Mouse (Mus musculus) frontal cortex, postnatal 14 days (tissue): Measurements from ENCODE around the gene Ppp2r2c.
A peak's percentile ranks its signal among the peaks of the same experiment; 100 is the strongest.
"Not testable (repeated sequence)": the region's sequence is repeated elsewhere in the genome, so short reads cannot be mapped to it uniquely, and the experiment has no call there.

Experiments used
- DNase-seq, 2 experiments: peaks; one replicate each; pipeline ENCODE4 v3.0.0; 2022; ENCODE audit warnings: low spot score in 2 of 2

The Ppp2r2c gene

DNA sequence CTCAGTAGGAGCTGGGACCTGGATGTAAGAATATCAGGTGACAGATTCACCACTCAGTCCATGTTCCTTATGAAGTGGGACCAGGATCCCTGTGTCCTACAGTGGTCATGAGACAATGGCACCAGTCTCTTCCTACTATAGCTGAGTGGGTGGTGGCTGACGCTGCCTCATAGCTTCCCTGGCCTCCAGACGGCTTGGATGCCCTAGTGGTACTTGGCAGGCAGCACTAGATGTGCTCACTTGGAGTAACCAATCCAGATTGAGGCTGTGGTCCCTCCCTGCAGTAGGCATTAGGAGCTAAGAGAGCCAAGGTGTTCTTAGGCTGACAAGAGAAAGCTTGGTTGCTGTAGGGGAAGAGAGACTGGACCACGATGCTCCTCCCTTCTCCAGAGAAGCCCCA lies 61.1 kb downstream of the Ppp2r2c start:
- no peak for DNase-seq

DNA sequence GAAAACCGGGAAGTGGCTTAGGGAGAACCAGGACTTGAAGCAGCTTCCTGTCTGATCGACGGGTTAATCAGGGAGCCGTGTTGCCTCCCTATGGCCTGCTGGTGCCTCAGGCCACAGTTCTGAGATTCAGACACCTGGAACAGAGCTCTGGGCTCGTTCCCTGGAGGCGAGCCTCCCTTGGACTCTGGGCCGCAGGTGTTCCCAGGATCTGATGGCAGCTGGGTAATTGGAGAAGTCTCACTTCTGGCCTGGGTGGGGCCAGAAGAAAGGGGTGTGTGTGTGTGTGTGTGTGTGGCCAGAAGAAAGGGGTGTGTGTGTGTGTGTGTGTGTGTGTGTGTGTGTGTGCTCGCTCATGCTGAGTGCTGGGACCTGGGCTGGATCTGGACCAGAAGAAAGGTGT lies 65.1 kb downstream of the Ppp2r2c start:
- no peak for DNase-seq

DNA sequence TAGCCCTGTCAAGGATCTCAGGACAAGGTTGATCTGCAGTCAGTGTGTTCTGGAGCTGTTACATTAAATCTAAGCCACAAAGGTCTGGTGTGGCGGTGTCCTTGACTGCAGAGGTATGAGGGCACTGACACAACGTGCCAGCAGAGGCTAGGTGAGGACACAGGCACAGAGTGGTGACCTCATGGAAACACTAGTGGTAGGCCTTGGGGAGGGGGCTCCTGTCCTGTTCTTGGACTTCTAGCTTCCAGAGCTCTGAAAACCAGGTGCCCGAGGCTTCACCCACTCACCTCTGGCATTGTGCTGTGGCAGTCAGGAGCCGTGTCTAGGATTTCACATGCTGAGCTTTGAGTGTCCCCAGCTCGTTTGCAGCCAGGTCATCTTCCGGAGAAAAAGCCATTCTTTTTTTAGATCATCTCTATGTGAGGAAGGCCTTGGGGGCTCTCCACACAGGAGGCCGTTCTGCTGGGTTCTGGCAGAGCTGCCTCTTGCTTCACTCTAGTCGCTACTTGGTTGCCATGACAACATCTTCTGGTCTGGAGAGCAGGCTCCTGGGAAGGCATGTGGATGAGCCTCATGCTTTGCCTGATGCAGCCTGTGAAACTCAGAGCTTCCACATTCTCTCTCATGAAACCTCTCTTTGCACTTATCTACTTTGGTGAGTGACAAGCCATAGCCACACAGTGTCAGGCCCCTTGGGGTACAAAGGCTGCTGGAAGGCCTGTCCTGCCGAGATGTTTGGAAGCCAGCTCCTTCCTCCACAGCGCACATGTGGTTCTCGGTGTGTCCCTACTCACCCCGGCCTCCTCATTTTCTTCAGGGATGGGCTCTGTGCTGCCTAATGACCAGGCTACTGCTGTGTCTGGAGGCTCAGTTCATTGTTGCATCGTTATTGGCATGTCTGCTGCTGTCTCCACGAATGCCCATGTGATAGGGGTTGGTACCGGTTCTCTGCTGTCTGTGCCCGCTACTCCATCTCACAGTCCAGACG lies 67.5 kb downstream of the Ppp2r2c start:
- no peak for DNase-seq

DNA sequence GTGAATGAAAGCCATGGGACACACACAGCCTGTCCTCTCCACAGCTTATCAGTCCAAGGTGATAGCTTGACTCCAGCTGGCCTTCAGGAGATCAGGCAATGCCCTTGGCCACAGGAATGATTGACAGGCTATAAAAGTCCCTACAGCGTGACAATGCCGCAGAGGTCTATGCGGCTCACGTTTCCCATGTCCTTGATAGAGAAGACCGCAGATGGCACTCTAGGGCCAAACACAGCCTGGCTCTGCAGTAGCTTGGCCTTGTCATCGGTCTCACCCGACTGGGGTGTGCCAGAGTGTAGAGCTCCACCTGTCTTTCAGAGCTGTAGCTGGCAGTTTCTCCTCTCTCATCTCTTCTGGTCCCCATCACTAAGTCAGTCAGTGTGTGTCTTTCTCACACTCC lies 68.2 kb downstream of the Ppp2r2c start:
- DNase-seq, result no peak

DNA sequence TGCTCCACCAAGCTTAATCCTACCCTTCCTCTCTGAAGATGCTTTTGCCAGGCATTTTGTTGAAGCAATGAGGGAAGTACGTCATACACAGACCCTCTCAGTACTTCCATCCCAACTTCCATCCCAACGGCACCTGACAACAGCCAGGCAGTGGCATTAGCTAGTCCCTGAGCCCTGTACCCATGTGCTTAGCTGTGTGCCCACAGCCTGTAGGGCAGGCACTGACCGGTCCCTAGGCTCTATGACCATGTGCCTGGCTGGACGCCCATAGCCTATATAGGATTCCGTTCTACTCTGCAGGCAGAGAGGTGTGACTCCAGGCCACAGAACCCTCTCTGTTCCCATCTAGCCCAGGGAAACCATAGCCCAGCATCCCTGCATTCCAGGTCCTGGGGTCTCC lies 69.7 kb downstream of the Ppp2r2c start:
- DNase-seq, result no peak

GRCm38 (mm10) chr5:36938991-36939390 lies 70.7 kb downstream of the Ppp2r2c start:
- DNase-seq, result not testable (repeated sequence)

- no peak for DNase-seq
These were observed 74.1 kb downstream of the Ppp2r2c start for GRCm38 (mm10) chr5:36942446-36942845.

DNA sequence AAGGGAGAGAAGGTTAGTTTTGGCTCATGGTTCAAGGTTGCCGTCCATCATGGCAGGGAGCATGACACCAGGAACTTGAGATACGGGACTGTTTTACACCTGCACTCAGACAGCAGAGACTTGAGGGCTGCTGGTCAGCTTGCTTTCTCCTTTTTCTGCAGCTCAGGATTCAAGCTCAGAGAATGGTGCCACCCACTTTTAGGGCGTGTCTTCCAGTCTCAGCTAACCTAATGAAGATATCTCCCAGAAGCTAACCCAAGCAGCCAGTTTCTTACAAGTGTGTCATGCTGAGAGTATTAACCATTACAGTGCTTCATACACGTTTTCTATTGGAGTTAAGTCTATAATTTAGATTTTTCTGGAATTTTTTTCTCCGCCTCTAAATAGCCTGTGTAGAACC lies 76.2 kb downstream of the Ppp2r2c start:
- no peak for DNase-seq

- DNase-seq, result peak in 1 of 2 experiments; percentile 54
These were observed 76.9 kb downstream of the Ppp2r2c start for GRCm38 (mm10) chr5:36945102-36945701.

- no peak for DNase-seq
These were observed 77.4 kb downstream of the Ppp2r2c start for GRCm38 (mm10) chr5:36945713-36946112.

DNA sequence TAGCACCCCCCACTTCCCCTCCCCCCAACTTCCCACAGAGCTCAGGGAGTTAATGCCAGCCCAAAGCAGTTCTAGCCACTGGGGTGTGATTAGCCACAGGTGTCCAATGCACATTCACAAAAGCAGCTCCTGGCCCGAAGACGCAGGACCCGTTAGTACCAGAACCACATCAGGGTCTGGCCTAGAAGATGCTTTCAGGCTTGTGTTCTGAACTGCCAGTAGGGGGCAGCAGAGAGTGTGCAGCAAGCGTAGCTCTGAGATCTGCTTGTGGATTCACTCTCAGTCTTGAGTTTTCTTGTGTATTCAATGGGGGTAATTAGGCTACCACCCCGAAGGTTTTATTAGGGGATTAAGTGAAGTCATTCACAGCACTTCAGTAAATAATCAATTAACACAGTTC lies 78.1 kb downstream of the Ppp2r2c start:
- no peak for DNase-seq

GRCm38 (mm10) chr5:36948831-36949230 lies 80.5 kb downstream of the Ppp2r2c start:
- peak in 1 of 2 experiments; percentile 68 for DNase-seq

DNA sequence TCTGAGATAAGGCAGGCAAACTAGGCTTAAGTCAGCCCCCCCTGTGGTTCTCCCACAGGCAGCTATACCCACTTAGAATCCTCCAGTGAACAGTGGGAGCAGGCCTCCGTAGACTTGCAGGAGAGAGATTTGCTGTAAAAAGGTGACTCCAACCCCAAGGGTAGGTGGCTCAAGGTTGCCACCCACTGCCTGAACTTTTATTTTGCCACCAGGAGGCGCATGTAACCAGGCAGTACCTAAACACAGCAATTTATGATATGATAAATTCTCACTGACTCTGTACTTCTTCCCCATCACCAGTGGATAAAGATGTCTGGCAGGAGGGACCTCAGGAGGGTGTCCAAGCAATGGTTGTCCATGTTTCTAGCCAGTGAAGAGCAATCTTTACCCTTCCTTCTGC lies 82.6 kb downstream of the Ppp2r2c start:
- no peak for DNase-seq

GRCm38 (mm10) chr5:36952311-36952710 lies 84.0 kb downstream of the Ppp2r2c start:
- DNase-seq, result no peak

- DNase-seq, result no peak
These were observed 87.1 kb downstream of the Ppp2r2c start for GRCm38 (mm10) chr5:36955366-36955765.

DNA sequence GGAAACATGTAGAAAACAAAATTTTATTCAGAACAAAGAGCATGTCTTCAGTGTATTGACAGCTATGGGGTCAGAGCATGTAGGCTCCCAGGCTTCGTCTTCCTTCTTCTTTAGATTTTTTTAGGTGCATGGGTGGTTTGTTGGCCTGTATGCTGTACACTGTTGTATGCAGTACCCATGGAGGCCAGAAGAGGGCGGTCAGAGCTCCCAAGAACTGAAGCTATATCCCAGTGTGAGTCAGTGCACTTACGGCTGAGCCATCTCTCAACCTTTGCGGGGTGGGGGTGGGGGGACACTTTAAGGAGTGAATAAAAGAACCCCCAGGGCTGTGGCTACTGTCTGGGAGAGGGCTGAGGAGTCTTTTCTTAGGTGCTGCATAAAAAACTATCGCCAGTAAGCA lies 90.5 kb downstream of the Ppp2r2c start:
- DNase-seq, result peak; percentile 70 to 75

DNA sequence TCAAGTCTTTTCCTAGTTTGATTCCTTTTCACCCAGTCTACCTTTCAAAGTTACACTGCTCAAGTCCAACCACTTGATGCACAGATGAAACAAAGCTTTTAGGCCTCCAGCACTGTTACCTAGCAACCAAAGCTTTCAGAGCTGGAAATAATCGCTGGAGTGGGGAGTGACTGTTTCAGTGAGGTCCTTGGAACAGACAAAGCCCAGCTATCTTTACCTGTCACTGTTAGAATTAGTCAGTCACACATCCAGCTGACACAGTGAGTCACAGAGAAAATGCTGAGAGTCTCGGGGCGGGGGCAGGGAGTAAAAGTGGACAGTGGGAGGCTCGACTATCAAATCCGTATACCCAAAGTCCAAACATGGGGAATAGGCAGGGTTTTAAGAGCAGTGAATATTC lies 92.2 kb downstream of the Ppp2r2c start:
- DNase-seq, result no peak

- no peak for DNase-seq
These were observed 103.3 kb downstream of the Ppp2r2c start for GRCm38 (mm10) chr5:36971587-36971986.

GRCm38 (mm10) chr5:36975336-36975735 lies 107.0 kb downstream of the Ppp2r2c start:
- no peak for DNase-seq

DNA sequence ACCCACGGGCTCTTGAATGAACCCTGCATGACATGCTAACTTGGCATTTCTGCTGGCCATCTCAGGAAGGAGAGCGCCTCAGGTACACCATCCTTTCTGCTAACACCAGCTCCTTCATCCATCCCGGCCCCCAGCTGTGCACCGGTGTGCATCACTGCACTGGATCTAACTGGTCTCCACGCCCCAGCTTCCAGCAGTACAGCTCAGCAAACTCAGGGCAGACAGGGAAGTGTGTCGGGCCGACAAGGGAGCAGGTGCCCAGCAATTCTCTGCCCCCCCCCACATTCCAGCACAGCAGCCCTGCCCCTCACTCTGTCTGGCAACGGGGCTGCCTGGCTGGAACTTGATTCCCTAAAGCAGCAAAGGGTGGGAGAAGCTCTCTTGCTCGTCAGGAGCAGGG lies 109.5 kb downstream of the Ppp2r2c start:
- DNase-seq, result no peak

DNA sequence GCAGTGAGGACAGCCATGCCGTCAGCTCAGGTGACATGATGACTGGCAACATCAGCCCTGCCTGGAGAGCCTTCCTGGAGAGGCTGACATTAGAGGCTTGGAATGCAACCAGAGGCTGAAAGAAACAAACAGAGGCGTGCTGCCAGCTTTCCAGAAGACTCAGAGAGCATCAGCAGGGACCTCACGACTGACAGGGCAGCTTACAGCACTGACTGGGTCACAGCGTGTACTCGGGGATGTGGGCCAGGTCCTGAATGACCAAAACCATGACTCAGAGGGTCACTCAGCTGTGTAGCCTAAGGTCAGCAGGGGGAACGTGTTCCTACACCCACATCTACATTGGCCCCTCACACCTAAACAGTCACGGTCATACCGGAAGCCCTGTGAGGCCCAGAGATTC lies 110.7 kb downstream of the Ppp2r2c start:
- no peak for DNase-seq

DNA sequence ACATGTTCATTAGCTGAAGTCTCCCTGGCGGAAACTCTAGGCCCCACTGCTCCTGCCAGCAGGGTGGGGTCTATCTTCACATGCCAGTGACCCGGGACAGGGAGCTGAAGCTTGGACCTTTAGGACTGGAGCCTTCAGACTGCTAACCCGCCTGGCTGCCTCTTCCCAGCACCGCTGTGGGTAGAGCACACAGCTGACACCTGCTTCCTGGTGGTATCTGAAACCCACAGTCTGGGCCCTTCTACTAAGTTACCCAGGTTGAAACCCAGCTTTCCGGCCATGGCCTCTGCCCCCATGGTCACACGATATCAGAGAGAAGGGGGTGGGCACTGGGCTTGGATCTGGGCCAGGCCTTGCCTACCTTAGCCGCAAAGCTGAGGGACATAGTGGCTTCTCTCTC lies 111.3 kb downstream of the Ppp2r2c start:
- no peak for DNase-seq

DNA sequence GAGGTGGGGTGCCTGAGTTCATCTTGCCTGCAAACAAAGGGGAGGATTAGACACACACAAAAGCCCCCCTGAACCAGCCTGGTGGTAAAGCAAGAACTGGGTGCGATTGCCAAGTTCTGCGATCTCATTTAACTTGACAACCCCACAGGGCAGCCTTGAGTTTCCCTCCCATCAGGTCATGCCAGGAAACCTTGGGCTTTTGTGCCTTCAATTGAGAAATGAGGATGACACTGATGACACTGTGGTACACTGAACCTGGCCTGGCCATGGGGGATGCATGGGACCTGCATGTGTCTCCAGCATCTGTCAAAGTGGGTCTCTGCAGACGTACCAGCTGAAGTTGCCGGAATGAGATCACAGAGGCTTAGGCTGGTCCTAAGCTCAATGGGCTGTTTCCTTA lies 114.0 kb downstream of the Ppp2r2c start:
- DNase-seq, result no peak
